Mouse (Mus musculus): Measurements from ENCODE around the gene Cstb.

Cstb gene

GRCm38 (mm10) chr10:78418791-78419190 is 6.7 kb upstream of the Cstb start:
- DNase-seq, result no peak

DNA sequence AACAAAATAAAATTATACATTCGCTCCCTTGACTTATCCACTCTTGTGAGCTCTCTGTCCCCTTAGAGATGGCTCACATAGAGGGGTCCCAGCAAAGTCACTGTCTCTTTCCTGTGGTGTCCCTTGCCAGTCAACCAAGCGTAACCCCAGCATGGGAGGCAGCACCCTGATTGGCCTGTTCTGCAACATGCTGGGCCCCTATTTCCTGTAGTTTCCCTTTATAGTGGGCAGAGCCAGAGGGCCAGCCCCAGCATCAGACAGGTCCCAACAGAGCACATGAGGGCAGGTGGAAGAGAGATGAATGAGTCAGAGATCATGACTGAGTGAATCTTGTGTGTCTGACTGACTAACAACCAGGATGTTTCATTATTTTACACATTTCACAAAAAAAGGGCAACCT is 4.5 kb upstream of the Cstb start:
- no peak for DNase-seq

GRCm38 (mm10) chr10:78422614-78423013 is 2.9 kb upstream of the Cstb start:
- no peak for DNase-seq

DNA sequence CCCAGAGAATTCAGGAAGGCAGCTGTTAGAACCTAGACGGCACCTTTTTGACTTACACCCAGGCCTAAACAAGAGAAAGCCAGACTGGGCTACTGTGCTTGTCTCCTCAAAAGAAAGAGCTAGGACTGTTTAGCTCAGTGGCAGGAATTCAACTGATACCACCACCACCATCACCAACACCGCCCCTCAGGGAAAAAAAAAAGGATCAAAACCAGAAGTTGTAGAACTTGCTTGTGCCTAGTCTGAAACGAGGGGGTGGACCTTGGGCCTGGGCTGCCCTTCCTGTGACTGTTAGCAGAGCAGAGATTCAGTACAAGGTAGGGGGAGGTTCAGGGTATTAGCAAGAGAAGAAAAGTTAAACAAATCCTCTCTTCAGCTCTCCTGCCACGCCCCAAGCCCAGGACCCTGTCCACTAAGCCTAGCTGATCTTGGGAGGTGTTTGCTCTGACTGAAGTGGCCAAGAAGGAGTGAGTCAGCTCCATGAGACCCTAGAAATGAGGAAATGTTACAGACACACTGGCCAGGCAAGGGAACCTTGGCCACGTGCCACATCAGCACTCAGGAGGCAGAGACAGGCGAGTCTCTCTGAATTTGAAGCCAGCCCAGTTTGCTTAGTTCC is 757 bp downstream of the Cstb start:
- DNase-seq, result no peak

- DNase-seq, result no peak
Measured at GRCm38 (mm10) chr10:78428070-78428469, 2.6 kb downstream of the Cstb start.

DNA sequence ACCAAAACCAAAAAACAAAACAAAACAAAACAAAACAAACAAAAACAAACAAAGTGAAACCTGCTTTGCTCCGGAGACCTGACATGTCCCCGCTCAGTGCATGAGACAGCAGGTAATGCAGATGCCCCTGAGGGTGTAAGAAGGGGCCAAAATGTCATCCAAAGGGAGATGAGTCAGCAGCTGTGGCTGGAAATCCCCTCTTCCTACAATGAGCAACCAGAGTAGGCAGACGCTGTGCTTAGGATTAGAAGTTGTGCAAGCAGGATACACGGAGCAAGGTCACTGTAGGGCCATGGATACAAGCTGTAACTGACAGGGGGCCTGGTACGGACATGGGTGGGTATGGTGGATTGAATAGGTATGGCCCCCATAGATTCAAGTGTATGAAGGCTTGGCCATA is 3.7 kb downstream of the Cstb start:
- DNase-seq, result no peak

DNA sequence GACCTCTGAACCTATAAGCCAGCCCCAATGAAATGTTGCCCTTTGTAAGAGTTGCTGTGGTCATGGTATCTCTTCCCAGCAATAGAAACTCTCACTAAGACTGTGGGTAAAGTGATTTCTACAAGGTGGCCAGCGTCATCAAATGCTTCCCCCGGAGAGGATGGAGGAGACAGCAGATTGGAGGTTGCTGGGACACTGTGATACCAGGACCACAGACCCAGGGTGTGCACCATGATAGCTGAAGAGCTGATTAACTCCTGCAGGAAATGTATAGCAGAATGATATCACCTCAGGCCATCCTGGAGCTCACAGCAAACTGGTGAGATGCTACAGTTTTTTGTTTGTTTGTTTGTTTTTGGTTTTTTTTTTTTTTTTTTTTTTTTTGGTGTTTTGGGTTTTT is 4.3 kb downstream of the Cstb start:
- DNase-seq, result no peak

- DNase-seq, result no peak
Measured at GRCm38 (mm10) chr10:78432853-78433252, 7.4 kb downstream of the Cstb start.

DNA sequence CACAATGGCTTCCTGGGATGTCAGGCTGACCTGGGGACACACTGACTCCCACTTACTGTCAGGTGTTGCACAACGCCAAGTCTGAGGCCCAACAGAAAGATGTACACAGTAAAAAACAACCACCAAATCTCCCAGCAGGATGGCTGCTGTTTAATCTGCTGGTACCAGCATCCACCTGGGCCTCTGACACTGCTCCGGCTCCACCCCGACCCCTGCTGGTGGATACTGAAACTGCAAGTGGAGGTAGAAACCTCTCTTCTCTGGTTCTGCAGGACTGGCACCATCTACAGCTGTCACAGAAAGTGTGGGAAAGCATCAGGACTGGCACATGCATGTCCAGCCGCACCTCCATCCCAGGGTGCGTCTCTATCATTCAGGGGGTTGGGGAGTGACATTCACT is 12.6 kb downstream of the Cstb start:
- DNase-seq, result peak; percentile 84

- no peak for DNase-seq
Measured at GRCm38 (mm10) chr10:78439550-78439949, 14.1 kb downstream of the Cstb start.

DNA sequence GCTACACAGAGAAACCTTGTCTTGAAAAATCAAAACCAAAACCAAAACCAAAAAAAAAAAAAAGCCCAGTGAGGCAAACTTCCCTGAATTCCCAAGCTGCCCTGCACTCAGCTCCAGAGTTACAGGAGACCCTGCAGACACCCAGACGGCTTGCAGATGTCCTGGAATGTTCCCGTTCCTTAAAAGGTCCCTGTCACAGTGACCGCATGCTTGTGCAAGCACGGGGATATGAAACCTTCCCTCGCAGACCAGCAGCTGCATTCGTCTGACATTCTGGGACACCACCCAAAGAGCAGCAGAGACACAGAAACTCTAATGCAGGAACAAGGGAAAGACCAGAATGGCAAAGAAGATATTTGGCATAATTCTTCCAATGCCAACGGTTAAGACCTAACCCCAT is 14.5 kb downstream of the Cstb start:
- DNase-seq, result no peak

GRCm38 (mm10) chr10:78440812-78441211 is 15.3 kb downstream of the Cstb start:
- no peak for DNase-seq

DNA sequence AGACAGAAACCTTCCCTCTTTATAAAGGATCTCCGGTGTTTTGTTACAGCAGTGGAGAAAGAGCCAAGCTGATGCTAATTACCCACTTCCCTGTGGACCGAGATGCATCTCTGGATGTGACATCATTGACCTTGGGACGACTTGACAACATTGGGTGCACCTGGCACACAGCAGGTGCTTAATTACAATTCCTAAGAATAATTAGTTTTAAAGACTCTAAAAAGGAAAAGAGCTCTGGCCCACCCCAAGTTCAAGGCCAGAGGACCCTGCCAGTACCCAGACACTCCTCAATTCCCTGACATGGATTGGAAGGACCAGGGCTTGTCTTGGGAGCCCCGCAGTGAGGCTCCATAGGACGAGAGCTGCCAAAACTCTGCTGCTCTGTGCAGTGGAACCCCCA is 16.1 kb downstream of the Cstb start:
- DNase-seq, result no peak

- no peak for DNase-seq
Measured at GRCm38 (mm10) chr10:78442292-78442691, 16.8 kb downstream of the Cstb start.

DNA sequence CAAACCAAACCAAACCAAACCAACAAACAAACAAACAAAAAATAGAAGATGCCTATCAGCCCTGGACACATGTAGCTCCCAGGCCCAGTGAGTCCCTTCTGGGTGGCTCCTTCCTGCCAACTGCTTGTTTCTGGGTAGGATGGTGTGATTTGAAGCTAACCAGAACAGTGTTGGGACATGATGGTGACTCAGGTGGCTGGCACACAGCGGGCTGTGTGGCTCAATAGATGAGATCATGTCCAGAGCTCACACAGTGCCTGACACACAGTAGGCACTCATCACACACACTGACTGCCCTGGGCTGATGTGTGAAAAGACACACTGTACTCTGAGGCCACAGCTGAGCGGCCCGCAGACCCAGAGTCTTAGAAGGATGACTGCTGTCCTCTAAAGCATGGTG is 20.7 kb downstream of the Cstb start:
- no peak for DNase-seq

- DNase-seq, result no peak
Measured at GRCm38 (mm10) chr10:78447396-78447795, 21.9 kb downstream of the Cstb start.

DNA sequence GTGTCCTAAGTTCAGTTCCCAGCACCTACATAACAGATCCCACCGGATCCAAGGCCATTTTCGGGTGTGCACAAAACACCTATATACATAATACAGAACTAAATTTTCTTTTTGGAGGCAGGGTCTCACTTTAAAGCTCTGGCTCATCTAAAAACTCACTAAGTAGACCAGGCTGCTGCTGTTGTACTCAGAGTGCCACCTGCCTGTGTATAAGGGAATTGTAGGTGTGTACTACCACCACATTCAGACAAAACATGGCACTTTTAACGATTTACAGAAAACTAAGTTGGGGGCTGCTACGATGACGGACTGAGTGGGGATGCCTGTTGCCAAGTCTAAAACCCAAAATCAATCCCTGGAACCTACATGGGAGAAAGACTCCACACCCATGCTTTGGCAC is 25.3 kb downstream of the Cstb start:
- no peak for DNase-seq

DNA sequence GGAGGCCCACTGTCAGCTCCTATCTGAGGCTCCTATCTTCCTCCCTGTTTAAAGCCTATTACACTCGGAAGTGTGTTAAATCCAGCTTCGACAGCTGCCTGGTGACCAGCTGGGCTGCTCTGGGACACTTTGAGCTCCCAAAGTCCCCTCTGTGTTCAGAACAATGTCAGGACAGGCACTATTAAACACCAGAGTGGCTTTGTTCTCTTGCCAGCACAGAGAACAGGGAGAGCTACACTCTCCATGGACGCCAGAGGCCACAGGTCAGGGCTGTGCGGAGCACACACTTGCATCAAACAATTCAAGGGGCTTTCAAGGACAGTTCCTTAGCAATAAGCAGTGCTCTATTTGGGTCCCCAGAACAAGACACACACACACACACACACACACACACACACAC is 27.2 kb downstream of the Cstb start:
- DNase-seq, result no peak

GRCm38 (mm10) chr10:78456696-78457095 is 31.2 kb downstream of the Cstb start:
- no peak for DNase-seq

DNA sequence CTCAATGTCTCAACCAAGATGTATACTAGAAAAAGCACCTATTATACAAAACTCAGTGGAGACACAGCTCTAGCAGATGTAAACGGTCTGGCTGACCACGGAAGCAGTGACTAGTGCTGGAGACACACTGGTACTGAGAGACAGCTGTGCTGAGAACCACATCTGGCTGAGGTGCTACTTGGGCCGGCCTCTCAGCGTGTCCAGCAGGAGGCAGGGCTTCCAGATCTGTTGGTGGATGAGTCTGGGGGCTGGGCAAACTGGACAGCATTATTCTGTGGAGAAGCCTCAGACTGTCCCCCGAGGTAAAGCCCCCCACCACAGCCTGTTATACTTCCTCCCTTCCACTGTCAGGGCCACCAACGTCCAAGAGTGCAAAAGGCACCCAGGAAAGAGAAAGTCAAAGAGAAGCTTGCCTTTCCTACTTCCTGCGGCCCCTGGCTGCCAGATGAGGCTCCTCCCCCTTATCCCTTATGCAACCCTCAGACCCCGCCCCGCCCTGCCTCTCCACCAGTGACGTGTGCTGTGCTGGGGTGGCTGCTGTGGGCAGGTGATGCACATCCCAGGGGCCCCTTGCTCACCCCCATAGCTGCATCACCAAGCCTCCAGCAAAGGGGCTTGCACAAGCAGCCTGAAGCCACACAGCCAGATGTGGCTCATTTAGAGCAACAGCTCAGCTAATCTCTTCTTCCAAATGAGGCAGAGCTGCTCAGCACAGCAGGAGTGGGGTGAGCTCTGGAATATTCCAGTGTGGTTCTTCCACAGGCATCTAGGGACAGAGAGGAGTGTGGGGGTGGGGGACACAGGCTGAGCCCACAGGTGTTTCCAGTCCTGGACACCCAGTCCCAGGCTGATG is 32.3 kb downstream of the Cstb start:
- no peak for DNase-seq

- DNase-seq, result no peak
Measured at GRCm38 (mm10) chr10:78458348-78459111, 33.1 kb downstream of the Cstb start.

GRCm38 (mm10) chr10:78460463-78460862 is 35.0 kb downstream of the Cstb start:
- DNase-seq, result no peak

- no peak for DNase-seq
Measured at GRCm38 (mm10) chr10:78461767-78462166, 36.3 kb downstream of the Cstb start.

Data from cerebellum, adult 8-10 months (tissue).